Mouse (Mus musculus) erythroid progenitor cell, adult 5-6 weeks (primary cell): ENCODE data around the gene Fbxo45. TPM values are rescaled to one million over a fixed set of nuclear protein-coding genes. Genes with fewer than 3 reads are reported as not detected.

Source experiments
- ATAC-seq: replicated peaks from 2 replicates; pipeline ENCODE4 v1.8.0; 2016; ENCODE audit warnings: moderate number of reproducible peaks, mild to moderate bottlenecking, moderate TSS enrichment, inconsistent platforms; ENCODE audit not compliant: poor library complexity, low FRiP score, severe bottlenecking
- total RNA-seq, 2 experiments: library from RNA; stranded (forward) in 1 of 2; stranded (reverse) in 1 of 2; fragments of 150-400 nt in 1 of 2; fragments of 186-747, 209-891 nt in 1 of 2; gene quantifications; 2 replicates each; pipeline versions ENCODE4 v1.2.3 to v1.2.4; 2015 to 2017; ENCODE audit warnings: low replicate concordance in 2 of 2

Gene Fbxo45
- total RNA-seq, 2 experiments from 2014 or later, result 15.9 to 18.5 TPM

GRCm38 (mm10) chr16:32214156-32214555 is 32.8 kb downstream of the Fbxo45 start:
- no peak for ATAC-seq

- no peak for ATAC-seq
These were observed 42.1 kb downstream of the Fbxo45 start for GRCm38 (mm10) chr16:32204902-32205301.

- ATAC-seq, result peak; percentile 79
These were observed 44.3 kb downstream of the Fbxo45 start for GRCm38 (mm10) chr16:32202681-32203080.

- 0 out of 2 replicates have a peak, but pooled peaks have one; percentile 22 for ATAC-seq
These were observed 46.0 kb downstream of the Fbxo45 start for GRCm38 (mm10) chr16:32201004-32201325.

- ATAC-seq, result peak; percentile 75
These were observed 46.5 kb downstream of the Fbxo45 start for GRCm38 (mm10) chr16:32200256-32201003.

GRCm38 (mm10) chr16:32190011-32190441 is 56.9 kb downstream of the Fbxo45 start:
- no peak for ATAC-seq

GRCm38 (mm10) chr16:32189109-32189508 is 57.8 kb downstream of the Fbxo45 start:
- no peak for ATAC-seq

- no peak for ATAC-seq
These were observed 60.9 kb downstream of the Fbxo45 start for GRCm38 (mm10) chr16:32186056-32186455.

Other genes with a start within 250 kb of the Fbxo45 start
- gene Senp5, start 243.9 kb downstream of the Fbxo45 start, total RNA-seq (2015; ENCODE audit: low replicate concordance), result 6.1 and 6.3 TPM in 2 replicates
- 4.1 and 8.7 TPM in 2 replicates for gene Senp5, start 243.9 kb downstream of the Fbxo45 start, total RNA-seq (2017; ENCODE audit: low replicate concordance)
- gene Pak2, start 167.8 kb downstream of the Fbxo45 start, total RNA-seq (2015; ENCODE audit: low replicate concordance), result 21.3 and 23.5 TPM in 2 replicates
- gene Pak2, start 167.8 kb downstream of the Fbxo45 start, total RNA-seq (2017; ENCODE audit: low replicate concordance), result 11.6 and 17.9 TPM in 2 replicates
- 24.7 and 29.2 TPM in 2 replicates for gene Pigx, start 147.4 kb downstream of the Fbxo45 start, total RNA-seq (2015; ENCODE audit: low replicate concordance)
- gene Pigx, start 147.4 kb downstream of the Fbxo45 start, total RNA-seq (2017; ENCODE audit: low replicate concordance), result 4.7 and 6.2 TPM in 2 replicates
- gene Cep19, start 147.4 kb downstream of the Fbxo45 start, total RNA-seq (2015; ENCODE audit: low replicate concordance), result 8.8 and 10.5 TPM in 2 replicates
- gene Cep19, start 147.4 kb downstream of the Fbxo45 start, total RNA-seq (2017; ENCODE audit: low replicate concordance), result 2.8 and 7.4 TPM in 2 replicates
- gene Nrros, start 81.6 kb downstream of the Fbxo45 start, total RNA-seq (2015; ENCODE audit: low replicate concordance), result 26.3 and 40.7 TPM in 2 replicates
- 8.7 and 11.8 TPM in 2 replicates for gene Nrros, start 81.6 kb downstream of the Fbxo45 start, total RNA-seq (2017; ENCODE audit: low replicate concordance)
- gene Bex6, start 67.3 kb downstream of the Fbxo45 start, total RNA-seq (2015; ENCODE audit: low replicate concordance), result 6.1 and 7.1 TPM in 2 replicates
- 3.2 TPM in 1 of 2 replicates, not detected in the other for gene Bex6, start 67.3 kb downstream of the Fbxo45 start, total RNA-seq (2017; ENCODE audit: low replicate concordance)
- gene Wdr53, start 69 bp upstream of the Fbxo45 start, total RNA-seq (2015; ENCODE audit: low replicate concordance), result 3.2 TPM in 1 of 2 replicates, not detected in the other
- gene Wdr53, start 69 bp upstream of the Fbxo45 start, total RNA-seq (2017; ENCODE audit: low replicate concordance), result 7.9 and 16.9 TPM in 2 replicates
- not detected in 2 replicates for gene Smco1, start 24.3 kb upstream of the Fbxo45 start, total RNA-seq (2015; ENCODE audit: low replicate concordance)
- not detected in 2 replicates for gene Smco1, start 24.3 kb upstream of the Fbxo45 start, total RNA-seq (2017; ENCODE audit: low replicate concordance)
- 20.5 and 25.6 TPM in 2 replicates for gene Rnf168, start 30.3 kb upstream of the Fbxo45 start, total RNA-seq (2015; ENCODE audit: low replicate concordance)
- gene Rnf168, start 30.3 kb upstream of the Fbxo45 start, total RNA-seq (2017; ENCODE audit: low replicate concordance), result 47.7 and 49.8 TPM in 2 replicates
- 15.1 and 31.9 TPM in 2 replicates for gene Ubxn7, start 85.1 kb upstream of the Fbxo45 start, total RNA-seq (2015; ENCODE audit: low replicate concordance)
- gene Ubxn7, start 85.1 kb upstream of the Fbxo45 start, total RNA-seq (2017; ENCODE audit: low replicate concordance), result 29.9 and 31.6 TPM in 2 replicates
- not detected in 2 replicates for gene Tm4sf19, start 153.3 kb upstream of the Fbxo45 start, total RNA-seq (2015; ENCODE audit: low replicate concordance)
- gene Tm4sf19, start 153.3 kb upstream of the Fbxo45 start, total RNA-seq (2017; ENCODE audit: low replicate concordance), result not detected in 2 replicates
- 8.6 and 11.3 TPM in 2 replicates for gene Tctex1d2, start 172.5 kb upstream of the Fbxo45 start, total RNA-seq (2015; ENCODE audit: low replicate concordance)
- 4.8 and 11.8 TPM in 2 replicates for gene Tctex1d2, start 172.5 kb upstream of the Fbxo45 start, total RNA-seq (2017; ENCODE audit: low replicate concordance)
- gene Pcyt1a, start 183.8 kb upstream of the Fbxo45 start, total RNA-seq (2015; ENCODE audit: low replicate concordance), result 162 and 171 TPM in 2 replicates
- gene Pcyt1a, start 183.8 kb upstream of the Fbxo45 start, total RNA-seq (2017; ENCODE audit: low replicate concordance), result 278 and 335 TPM in 2 replicates
- not detected in 2 replicates for gene Slc51a, start 240.7 kb upstream of the Fbxo45 start, total RNA-seq (2015; ENCODE audit: low replicate concordance)
- 0.51 TPM in 1 of 2 replicates, not detected in the other for gene Slc51a, start 240.7 kb upstream of the Fbxo45 start, total RNA-seq (2017; ENCODE audit: low replicate concordance)
- gene Zdhhc19, start 249.1 kb upstream of the Fbxo45 start, total RNA-seq (2015; ENCODE audit: low replicate concordance), result not detected in 2 replicates
- not detected in 2 replicates for gene Zdhhc19, start 249.1 kb upstream of the Fbxo45 start, total RNA-seq (2017; ENCODE audit: low replicate concordance)